Mouse (Mus musculus) neural tube, embryonic 11.5 days (tissue): Measurements from ENCODE around the gene Slc39a5. TPM values are rescaled to one million over a fixed set of nuclear protein-coding genes. Genes with fewer than 3 reads are reported as not detected.

Experiments
- ATAC-seq: fragments of 200-750 bp; cut with Nextera tagmentation; 2 replicates; pipeline ENCODE4 v1.8.0; 2017; ENCODE audit warnings: moderate number of reproducible peaks, mild to moderate bottlenecking, moderate TSS enrichment, moderate library complexity; ENCODE audit not compliant: insufficient read depth, low FRiP score, low TSS enrichment
- DNase-seq: peaks from one replicate; pipeline ENCODE4 v3.0.0-alpha.2; 2015; ENCODE audit warnings: low spot score
- H3K27ac ChIP-seq: fragments of 300-500 bp; sonication (generic); 2 replicates; pipeline ENCODE4 v1.5.1; 2014; ENCODE audit warnings: low read depth, mild to moderate bottlenecking, low read length
- H3K27me3 ChIP-seq: fragments of 300-500 bp; sonication (generic); 2 replicates; pipeline ENCODE4 v1.6.1; 2014; ENCODE audit warnings: mild to moderate bottlenecking, low read length, mixed read lengths; ENCODE audit not compliant: control insufficient read depth, insufficient read depth
- H3K36me3 ChIP-seq: fragments of 300-500 bp; sonication (generic); 2 replicates; pipeline ENCODE4 v1.6.1; 2014; ENCODE audit warnings: mild to moderate bottlenecking, low read length, moderate library complexity, mixed read lengths; ENCODE audit not compliant: control insufficient read depth, insufficient read depth
- H3K4me1 ChIP-seq: fragments of 300-500 bp; sonication (generic); 2 replicates; pipeline ENCODE4 v1.6.1; 2014; ENCODE audit warnings: low read length, mixed read lengths; ENCODE audit not compliant: control insufficient read depth, insufficient read depth
- H3K4me2 ChIP-seq: fragments of 300-500 bp; sonication (generic); 2 replicates; pipeline ENCODE4 v1.6.1; 2014; ENCODE audit warnings: low read depth, mild to moderate bottlenecking, moderate library complexity
- H3K4me3 ChIP-seq: fragments of 300-500 bp; sonication (generic); 2 replicates; pipeline ENCODE4 v1.5.1; 2014; ENCODE audit warnings: low read depth, low read length
- H3K9ac ChIP-seq: fragments of 300-500 bp; sonication (generic); 2 replicates; pipeline ENCODE4 v1.6.1; 2014; ENCODE audit warnings: mild to moderate bottlenecking, low read length
- H3K9me3 ChIP-seq: fragments of 300-500 bp; sonication (generic); 2 replicates; pipeline ENCODE4 v1.6.1; 2016; ENCODE audit warnings: low read length; ENCODE audit not compliant: control insufficient read depth
- WGBS: fragments of 180-500 bp; shearing (Covaris S2); extraction: QIAGEN DNeasy Blood & Tissue Kit; methylation state at CpG from one replicate; pipeline ENCODE4 v1.1.7; 2014; 5-methylcytosine and 5-hydroxymethylcytosine counted together
- polyA plus RNA-seq: library from polyadenylated mRNA; unstranded; fragments of >200 nt; fragmentation: Nextera tagmentation; extraction: Ambion mirVana; gene quantifications from 2 replicates; pipeline ENCODE4 v1.2.1, GENCODE M21; 2014

The Slc39a5 gene
- polyA plus RNA-seq, 1 experiment from 2014 or later, result not detected

- H3K4me3 ChIP-seq, result no peak overlapping the region
- H3K27ac ChIP-seq, result no peak overlapping the region
- no peak for DNase-seq
- WGBS, result 80% methylated on average over 9 of the region's 9 CpGs
- 0 out of 2 replicates have a peak, but pooled peaks cover 2% of the 10 kb centered on the region for H3K36me3 ChIP-seq
- no peaks in the 10 kb centered on the region for H3K9me3 ChIP-seq
- no peak overlapping the region for H3K4me2 ChIP-seq
- H3K4me1 ChIP-seq, result no peaks in the 10 kb centered on the region
- H3K27me3 ChIP-seq, result no peaks in the 10 kb centered on the region
- no peak overlapping the region for H3K9ac ChIP-seq
- ATAC-seq, result no peak
These were observed 609 bp upstream of the Slc39a5 start for GRCm38 (mm10) chr10:128401638-128402037.

GRCm38 (mm10) chr10:128400338-128400737 is 691 bp downstream of the Slc39a5 start:
- ATAC-seq, result no peak
- no peak overlapping the region for H3K4me3 ChIP-seq
- H3K4me1 ChIP-seq, result no peaks in the 10 kb centered on the region
- no peaks in the 10 kb centered on the region for H3K27me3 ChIP-seq
- no peak overlapping the region for H3K4me2 ChIP-seq
- H3K36me3 ChIP-seq, result no peaks in the 10 kb centered on the region
- no peak for DNase-seq
- no peak overlapping the region for H3K9ac ChIP-seq
- 40% methylated on average over 5 of the region's 5 CpGs for WGBS
- no peaks in the 10 kb centered on the region for H3K9me3 ChIP-seq
- H3K27ac ChIP-seq, result no peak overlapping the region

GRCm38 (mm10) chr10:128397466-128397865 is 3.6 kb downstream of the Slc39a5 start:
- H3K9ac ChIP-seq, result no peak overlapping the region
- no peak overlapping the region for H3K4me2 ChIP-seq
- H3K27ac ChIP-seq, result no peak overlapping the region
- no peaks in the 10 kb centered on the region for H3K4me1 ChIP-seq
- no peaks in the 10 kb centered on the region; the same call in 1 of the 2 replicates for H3K36me3 ChIP-seq
- no peaks in the 10 kb centered on the region for H3K27me3 ChIP-seq
- ATAC-seq, result no peak
- H3K9me3 ChIP-seq, result no peaks in the 10 kb centered on the region
- no peak overlapping the region for H3K4me3 ChIP-seq
- 60% methylated on average over 7 of the region's 7 CpGs for WGBS
- no peak for DNase-seq

DNA sequence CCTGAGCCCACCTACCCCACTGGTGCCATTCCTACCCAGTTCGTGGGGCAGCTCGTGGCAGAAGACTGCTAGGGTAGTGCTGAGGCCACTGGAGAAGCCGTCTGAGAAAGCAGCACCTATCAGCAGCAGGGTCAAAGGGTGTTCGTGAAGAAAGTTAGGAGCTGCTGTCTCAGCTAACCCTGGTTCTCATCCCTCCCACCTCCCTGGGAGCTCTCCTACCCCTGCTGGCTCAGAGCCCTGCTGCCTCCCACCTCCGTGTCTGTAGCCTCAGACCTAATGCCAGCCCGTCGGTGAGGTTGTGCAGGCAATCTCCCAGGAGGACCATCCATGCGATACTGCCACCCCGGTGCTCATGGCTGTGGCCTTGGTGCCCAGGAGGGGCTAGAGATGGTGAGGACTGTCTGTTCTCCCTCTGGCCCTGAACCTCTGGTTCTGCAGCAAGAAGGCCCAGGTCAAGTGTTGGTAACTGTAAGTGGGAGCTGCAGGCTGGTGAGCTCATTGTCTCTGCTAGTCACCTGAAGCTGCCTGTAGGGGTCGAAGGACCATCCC is 4.2 kb downstream of the Slc39a5 start:
- ATAC-seq, result no peak
- Histone ChIP-seq H3K36me3 (peaks cover 3% of the 10 kb centered on the region), H3K4me3 (no peak overlapping the region), H3K4me1 (no peaks in the 10 kb centered on the region), H3K27me3 (no peaks in the 10 kb centered on the region), H3K9me3 (no peaks in the 10 kb centered on the region), H3K4me2 (no peak overlapping the region), H3K9ac (no peak overlapping the region; the same call in 1 of the 2 replicates), H3K27ac (no peak overlapping the region)
- DNase-seq, result no peak
- WGBS, result 82% methylated on average over 10 of the region's 10 CpGs

- H3K27me3 ChIP-seq, result no peaks in the 10 kb centered on the region
- DNase-seq (no peak), ATAC-seq (no peak)
- peaks cover 8% of the 10 kb centered on the region for H3K36me3 ChIP-seq
- no peaks in the 10 kb centered on the region for H3K4me1 ChIP-seq
- no peak overlapping the region for H3K9ac ChIP-seq
- no peak overlapping the region for H3K27ac ChIP-seq
- H3K4me2 ChIP-seq, result no peak overlapping the region
- no peak overlapping the region for H3K4me3 ChIP-seq
- WGBS, result 72% methylated on average over 11 of the region's 11 CpGs
- no peaks in the 10 kb centered on the region for H3K9me3 ChIP-seq
These were observed 4.9 kb downstream of the Slc39a5 start for GRCm38 (mm10) chr10:128396017-128396673.

DNA sequence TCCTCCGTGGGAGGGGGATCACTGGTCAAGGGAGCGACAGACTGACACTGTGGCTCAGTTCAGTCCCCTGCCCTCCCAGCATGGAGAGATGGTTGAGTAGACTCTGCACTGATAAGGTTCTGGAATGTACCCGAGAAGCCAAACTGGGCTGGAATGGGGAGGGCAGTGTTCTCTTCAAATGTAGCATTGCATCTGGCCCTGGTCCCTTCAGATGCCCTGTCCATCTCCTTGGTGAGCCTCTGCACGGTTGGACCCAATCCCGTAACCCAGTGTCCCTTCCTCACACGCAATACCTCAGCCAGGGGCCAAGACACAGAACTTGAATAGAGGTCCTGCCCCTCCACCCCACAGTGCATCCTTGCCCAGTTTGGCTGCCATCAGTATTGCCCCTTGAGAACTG is 9.2 kb downstream of the Slc39a5 start:
- ATAC-seq (no peak), DNase-seq (no peak)
- Histone ChIP-seq H3K27me3 (no peaks in the 10 kb centered on the region), H3K9me3 (no peaks in the 10 kb centered on the region), H3K4me3 (no peak overlapping the region), H3K4me1 (no peaks in the 10 kb centered on the region), H3K27ac (no peak overlapping the region), H3K36me3 (peaks cover 38% of the 10 kb centered on the region), H3K9ac (no peak overlapping the region), H3K4me2 (no peak overlapping the region)
- 81% methylated on average over 6 of the region's 6 CpGs for WGBS

DNA sequence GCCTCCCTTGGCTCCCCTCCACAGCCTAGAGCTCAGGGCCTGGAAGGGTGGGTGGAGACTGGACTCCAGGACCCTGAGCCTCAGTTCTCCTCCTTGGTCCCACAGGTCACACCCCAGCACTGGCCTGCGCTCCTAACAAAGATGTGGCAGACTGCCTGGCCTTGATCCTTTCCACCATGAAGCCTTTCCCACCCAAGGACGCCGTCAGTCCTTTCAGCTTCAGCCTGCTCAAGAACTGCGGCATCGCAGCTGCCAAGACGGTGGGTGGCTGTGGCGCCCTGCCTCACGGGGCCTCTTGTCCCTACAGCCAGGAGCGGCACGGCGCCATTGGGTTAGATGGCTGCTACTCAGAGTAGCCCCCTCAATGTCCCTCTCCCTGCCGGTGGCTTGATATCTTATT is 10.7 kb downstream of the Slc39a5 start:
- no peaks in the 10 kb centered on the region for H3K27me3 ChIP-seq
- ATAC-seq (no peak), DNase-seq (no peak)
- no peak overlapping the region for H3K9ac ChIP-seq
- H3K4me3 ChIP-seq, result no peak overlapping the region
- no peaks in the 10 kb centered on the region for H3K9me3 ChIP-seq
- no peak overlapping the region for H3K27ac ChIP-seq
- H3K4me1 ChIP-seq, result no peaks in the 10 kb centered on the region
- WGBS, result 92% methylated on average over 12 of the region's 12 CpGs
- H3K36me3 ChIP-seq, result peaks cover 48% of the 10 kb centered on the region
- H3K4me2 ChIP-seq, result no peak overlapping the region

DNA sequence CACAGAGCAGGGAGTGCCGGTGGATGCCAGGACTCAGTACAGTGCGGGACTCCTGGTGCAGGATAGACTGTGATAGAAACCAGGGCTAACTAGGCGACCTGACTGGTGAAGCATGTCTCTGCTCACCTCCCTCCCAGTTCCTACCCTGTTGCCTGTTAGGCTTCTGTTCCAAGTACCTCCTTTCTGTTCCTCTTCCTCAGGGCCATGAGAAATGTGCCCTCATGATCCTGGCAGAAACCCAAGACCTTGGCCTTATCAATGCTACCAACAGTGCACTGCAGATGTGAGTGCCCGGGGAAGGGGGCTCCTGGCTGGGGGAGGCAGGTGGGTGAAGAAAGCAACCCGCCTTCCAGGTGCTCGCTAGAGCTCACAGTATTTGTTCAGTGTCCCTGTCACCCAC is 11.5 kb downstream of the Slc39a5 start:
- Histone ChIP-seq H3K9me3 (no peaks in the 10 kb centered on the region), H3K4me1 (no peaks in the 10 kb centered on the region), H3K4me2 (no peak overlapping the region), H3K4me3 (no peak overlapping the region), H3K27me3 (no peaks in the 10 kb centered on the region), H3K27ac (no peak overlapping the region), H3K36me3 (peaks cover 48% of the 10 kb centered on the region), H3K9ac (no peak overlapping the region)
- 86% methylated on average over 6 of the region's 6 CpGs for WGBS
- no peak for DNase-seq
- no peak for ATAC-seq

DNA sequence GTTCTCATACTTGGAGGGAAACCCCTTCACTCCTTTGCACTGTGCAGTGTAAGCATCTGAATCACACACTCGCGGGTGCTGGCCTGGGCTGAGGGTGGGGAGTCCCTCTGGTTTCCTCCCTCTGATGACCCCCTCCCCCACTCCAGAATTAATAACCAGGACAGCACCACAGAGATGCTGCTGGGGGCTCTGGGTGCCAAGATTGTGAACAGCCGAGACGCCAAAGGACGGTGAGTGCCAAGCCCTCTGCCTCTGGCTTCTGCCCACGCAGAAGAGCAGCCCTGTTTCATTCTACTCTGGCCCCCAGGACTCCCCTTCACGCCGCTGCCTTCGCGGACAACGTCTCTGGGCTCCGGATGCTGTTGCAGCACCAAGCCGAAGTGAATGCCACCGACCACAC is 12.1 kb downstream of the Slc39a5 start:
- WGBS, result 92% methylated on average over 14 of the region's 14 CpGs
- peaks cover 48% of the 10 kb centered on the region for H3K36me3 ChIP-seq

More for the DNA sequence above, 12.1 kb downstream of the Slc39a5 start:
- Histone ChIP-seq H3K4me3 (no peak overlapping the region), H3K9ac (no peak overlapping the region), H3K4me2 (no peak overlapping the region), H3K9me3 (no peaks in the 10 kb centered on the region), H3K4me1 (no peaks in the 10 kb centered on the region), H3K27me3 (no peaks in the 10 kb centered on the region), H3K27ac (no peak overlapping the region)
- ATAC-seq (no peak), DNase-seq (no peak)
